Mouse (Mus musculus): ENCODE results near the gene Mbd3. TPM values are rescaled to one million over a fixed set of nuclear protein-coding genes. Genes with fewer than 3 reads are reported as not detected.

Gene Mbd3
- polyA plus RNA-seq, 1 experiment, result 186 TPM

- H3K4me1 ChIP-seq (ENCODE audit: control insufficient read depth, insufficient read depth, low read length), result no peaks in the 10 kb centered on the region
- no peak overlapping the region for H3K27ac ChIP-seq (ENCODE audit: insufficient read depth, low read length)
- no peak for TF ChIP-seq POLR2A (IDR thresholded peaks at IDR 0.05; ENCODE audit: extremely low read depth, insufficient read depth, low read length)
- TF ChIP-seq CTCF (IDR thresholded peaks at IDR 0.05; ENCODE audit: extremely low read depth, insufficient read depth, low read length), result peak; percentile 31; the same call in 1 of the 2 replicates
- no peak overlapping the region for H3K4me3 ChIP-seq (ENCODE audit: insufficient read depth, low read length)
Observed at GRCm38 (mm10) chr10:80377716-80378115, 21.6 kb downstream of the Mbd3 start.

GRCm38 (mm10) chr10:80376160-80376559, 23.2 kb downstream of the Mbd3 start:
- no peak overlapping the region for H3K27ac ChIP-seq (ENCODE audit: insufficient read depth, low read length)
- no peak for TF ChIP-seq POLR2A (IDR thresholded peaks at IDR 0.05; ENCODE audit: extremely low read depth, insufficient read depth, low read length)
- peak; percentile 87 for TF ChIP-seq CTCF (IDR thresholded peaks at IDR 0.05; ENCODE audit: extremely low read depth, insufficient read depth, low read length)
- H3K4me3 ChIP-seq (ENCODE audit: insufficient read depth, low read length), result no peak overlapping the region
- no peaks in the 10 kb centered on the region for H3K4me1 ChIP-seq (ENCODE audit: control insufficient read depth, insufficient read depth, low read length)

GRCm38 (mm10) chr10:80374063-80374462, 25.3 kb downstream of the Mbd3 start:
- no peak overlapping the region for H3K4me3 ChIP-seq (ENCODE audit: insufficient read depth, low read length)
- H3K27ac ChIP-seq (ENCODE audit: insufficient read depth, low read length), result no peak overlapping the region
- TF ChIP-seq CTCF (IDR thresholded peaks at IDR 0.05; ENCODE audit: extremely low read depth, insufficient read depth, low read length) (peak; percentile 66), POLR2A (IDR thresholded peaks at IDR 0.05; ENCODE audit: extremely low read depth, insufficient read depth, low read length) (no peak)
- no peaks in the 10 kb centered on the region for H3K4me1 ChIP-seq (ENCODE audit: control insufficient read depth, insufficient read depth, low read length)

GRCm38 (mm10) chr10:80372706-80373105, 26.6 kb downstream of the Mbd3 start:
- Histone ChIP-seq H3K4me1 (ENCODE audit: control insufficient read depth, insufficient read depth, low read length) (no peaks in the 10 kb centered on the region), H3K27ac (ENCODE audit: insufficient read depth, low read length) (no peak overlapping the region), H3K4me3 (ENCODE audit: insufficient read depth, low read length) (no peak overlapping the region)
- TF ChIP-seq POLR2A (IDR thresholded peaks at IDR 0.05; ENCODE audit: extremely low read depth, insufficient read depth, low read length) (no peak), CTCF (IDR thresholded peaks at IDR 0.05; ENCODE audit: extremely low read depth, insufficient read depth, low read length) (no peak)

GRCm38 (mm10) chr10:80371983-80372382, 27.4 kb downstream of the Mbd3 start:
- Histone ChIP-seq H3K4me1 (ENCODE audit: control insufficient read depth, insufficient read depth, low read length) (no peaks in the 10 kb centered on the region), H3K4me3 (ENCODE audit: insufficient read depth, low read length) (no peak overlapping the region), H3K27ac (ENCODE audit: insufficient read depth, low read length) (no peak overlapping the region)
- no peak for TF ChIP-seq CTCF (IDR thresholded peaks at IDR 0.05; ENCODE audit: extremely low read depth, insufficient read depth, low read length)
- no peak for TF ChIP-seq POLR2A (IDR thresholded peaks at IDR 0.05; ENCODE audit: extremely low read depth, insufficient read depth, low read length)

GRCm38 (mm10) chr10:80371411-80371966, 27.9 kb downstream of the Mbd3 start:
- Histone ChIP-seq H3K4me3 (ENCODE audit: insufficient read depth, low read length) (no peak overlapping the region), H3K4me1 (ENCODE audit: control insufficient read depth, insufficient read depth, low read length) (no peaks in the 10 kb centered on the region), H3K27ac (ENCODE audit: insufficient read depth, low read length) (no peak overlapping the region)
- TF ChIP-seq POLR2A (IDR thresholded peaks at IDR 0.05; ENCODE audit: extremely low read depth, insufficient read depth, low read length) (no peak), CTCF (IDR thresholded peaks at IDR 0.05; ENCODE audit: extremely low read depth, insufficient read depth, low read length) (no peak)

- Histone ChIP-seq H3K4me3 (ENCODE audit: insufficient read depth, low read length) (no peak overlapping the region), H3K27ac (ENCODE audit: insufficient read depth, low read length) (no peak overlapping the region), H3K4me1 (ENCODE audit: control insufficient read depth, insufficient read depth, low read length) (no peaks in the 10 kb centered on the region)
- TF ChIP-seq POLR2A (IDR thresholded peaks at IDR 0.05; ENCODE audit: extremely low read depth, insufficient read depth, low read length), result no peak
- TF ChIP-seq CTCF (IDR thresholded peaks at IDR 0.05; ENCODE audit: extremely low read depth, insufficient read depth, low read length), result 0 out of 2 replicates have a peak, but pooled peaks have one; percentile 8
Observed at GRCm38 (mm10) chr10:80369995-80370747, 29.2 kb downstream of the Mbd3 start.

- no peak overlapping the region for H3K4me3 ChIP-seq (ENCODE audit: insufficient read depth, low read length)
- no peak overlapping the region for H3K27ac ChIP-seq (ENCODE audit: insufficient read depth, low read length)
- H3K4me1 ChIP-seq (ENCODE audit: control insufficient read depth, insufficient read depth, low read length), result no peaks in the 10 kb centered on the region
- no peak for TF ChIP-seq CTCF (IDR thresholded peaks at IDR 0.05; ENCODE audit: extremely low read depth, insufficient read depth, low read length)
- no peak for TF ChIP-seq POLR2A (IDR thresholded peaks at IDR 0.05; ENCODE audit: extremely low read depth, insufficient read depth, low read length)
Observed at GRCm38 (mm10) chr10:80368392-80368791, 31.0 kb downstream of the Mbd3 start.

- Histone ChIP-seq H3K27ac (ENCODE audit: insufficient read depth, low read length) (no peak overlapping the region), H3K4me3 (ENCODE audit: insufficient read depth, low read length) (no peak overlapping the region), H3K4me1 (ENCODE audit: control insufficient read depth, insufficient read depth, low read length) (no peaks in the 10 kb centered on the region)
- TF ChIP-seq CTCF (IDR thresholded peaks at IDR 0.05; ENCODE audit: extremely low read depth, insufficient read depth, low read length), result no peak
- TF ChIP-seq POLR2A (IDR thresholded peaks at IDR 0.05; ENCODE audit: extremely low read depth, insufficient read depth, low read length), result no peak
Observed at GRCm38 (mm10) chr10:80367954-80368353, 31.4 kb downstream of the Mbd3 start.

GRCm38 (mm10) chr10:80365736-80366135, 33.6 kb downstream of the Mbd3 start:
- Histone ChIP-seq H3K4me3 (ENCODE audit: insufficient read depth, low read length) (no peak overlapping the region), H3K27ac (ENCODE audit: insufficient read depth, low read length) (no peak overlapping the region), H3K4me1 (ENCODE audit: control insufficient read depth, insufficient read depth, low read length) (no peaks in the 10 kb centered on the region)
- TF ChIP-seq CTCF (IDR thresholded peaks at IDR 0.05; ENCODE audit: extremely low read depth, insufficient read depth, low read length) (no peak), POLR2A (IDR thresholded peaks at IDR 0.05; ENCODE audit: extremely low read depth, insufficient read depth, low read length) (no peak)
